Mouse (Mus musculus): ENCODE results near the gene Hist1h2ae. TPM values are rescaled to one million over a fixed set of nuclear protein-coding genes. Genes with fewer than 3 reads are reported as not detected.
"Not testable (repeated sequence)": the region's sequence is repeated elsewhere in the genome, so short reads cannot be mapped to it uniquely, and the experiment has no call there.

Hist1h2ae gene
- polyA plus RNA-seq, 1 experiment from 2014 or later: 113 TPM

- WGBS: under 1% methylated on average over 43 of the region's 43 CpGs
- ATAC-seq (ENCODE audit: low FRiP score, low read depth): peak; percentile 89
- H3K4me1 ChIP-seq: peaks cover 38% of the 10 kb centered on the region
- H3K9me3 ChIP-seq: no peaks in the 10 kb centered on the region
- H3K27me3 ChIP-seq: no peaks in the 10 kb centered on the region
- peak within 1 kb of the TSS; percentile 70 for H3K9ac ChIP-seq (replicated peaks)
- peak within 1 kb of the TSS; percentile 51 for H3K4me3 ChIP-seq
- no peaks in the 10 kb centered on the region for H3K36me3 ChIP-seq
- H3K4me2 ChIP-seq (replicated peaks): peak within 1 kb of the TSS; percentile 82
- H3K27ac ChIP-seq (replicated peaks): peak within 1 kb of the TSS; percentile 95
These were observed 10.6 kb upstream of the Hist1h2ae start, which contains the start of gene Hist1h4d for GRCm38 (mm10) chr13:23581408-23582218. Gene Hist1h4d (plus strand): TSS chr13:23581598.

- Histone ChIP-seq H3K27ac (replicated peaks) (no peak overlapping the region), H3K4me3 (no peak overlapping the region)
These were observed 6.8 kb upstream of the Hist1h2ae start for GRCm38 (mm10) chr13:23577835-23578234.

GRCm38 (mm10) chr13:23576906-23577639, 6.1 kb upstream of the Hist1h2ae start:
- H3K36me3 ChIP-seq: no peaks in the 10 kb centered on the region
- peak overlapping the region; percentile 47 for H3K4me3 ChIP-seq
- peak overlapping the region; percentile 75 for H3K9ac ChIP-seq (replicated peaks)
- H3K27me3 ChIP-seq: no peaks in the 10 kb centered on the region
- peak overlapping the region; percentile 80 for H3K27ac ChIP-seq (replicated peaks)
- H3K4me1 ChIP-seq: peaks cover 30% of the 10 kb centered on the region
- WGBS: 51% methylated on average over 6 of the region's 6 CpGs
- H3K4me2 ChIP-seq (replicated peaks): peak overlapping the region; percentile 66
- no peaks in the 10 kb centered on the region for H3K9me3 ChIP-seq
- no peak for ATAC-seq (ENCODE audit: low FRiP score, low read depth)

More at GRCm38 (mm10) chr13:23577835-23578234, 6.8 kb upstream of the Hist1h2ae start:
- Histone ChIP-seq H3K4me1 (peaks cover 32% of the 10 kb centered on the region), H3K4me2 (replicated peaks) (no peak overlapping the region), H3K9me3 (no peaks in the 10 kb centered on the region), H3K9ac (replicated peaks) (no peak overlapping the region), H3K27me3 (no peaks in the 10 kb centered on the region), H3K36me3 (no peaks in the 10 kb centered on the region)
- WGBS: 90% methylated on average over 1 of the region's 1 CpGs
- no peak for ATAC-seq (ENCODE audit: low FRiP score, low read depth)

GRCm38 (mm10) chr13:23576351-23576881, 5.4 kb upstream of the Hist1h2ae start:
- Histone ChIP-seq H3K27me3 (no peaks in the 10 kb centered on the region), H3K4me1 (peaks cover 29% of the 10 kb centered on the region), H3K4me3 (peak overlapping the region; percentile 47), H3K9ac (replicated peaks) (peak overlapping the region; percentile 75), H3K27ac (replicated peaks) (peak overlapping the region; percentile 80), H3K36me3 (no peaks in the 10 kb centered on the region), H3K4me2 (replicated peaks) (peak overlapping the region; percentile 66), H3K9me3 (no peaks in the 10 kb centered on the region)
- ATAC-seq (ENCODE audit: low FRiP score, low read depth): no peak
- WGBS: 2% methylated on average over 7 of the region's 7 CpGs

GRCm38 (mm10) chr13:23575864-23576313, 4.9 kb upstream of the Hist1h2ae start:
- Histone ChIP-seq H3K4me3 (peak overlapping the region; percentile 47), H3K4me1 (peaks cover 29% of the 10 kb centered on the region), H3K27ac (replicated peaks) (peak overlapping the region; percentile 80), H3K4me2 (replicated peaks) (peak overlapping the region; percentile 66), H3K9ac (replicated peaks) (peak overlapping the region; percentile 75)
- WGBS: under 1% methylated on average over 9 of the region's 40 CpGs
- not testable (repeated sequence) for H3K9me3 ChIP-seq; H3K36me3 ChIP-seq; ATAC-seq (ENCODE audit: low FRiP score, low read depth); H3K27me3 ChIP-seq

- peak within 1 kb of the TSS; percentile 47 for H3K4me3 ChIP-seq
- no peaks in the 10 kb centered on the region for H3K9me3 ChIP-seq
- peak; percentile 59 for ATAC-seq (ENCODE audit: low FRiP score, low read depth)
- H3K27ac ChIP-seq (replicated peaks): peak within 1 kb of the TSS; percentile 87
- H3K36me3 ChIP-seq: no peaks in the 10 kb centered on the region
- H3K4me1 ChIP-seq: peaks cover 29% of the 10 kb centered on the region
- under 1% methylated on average over 18 of the region's 18 CpGs for WGBS
- no peaks in the 10 kb centered on the region for H3K27me3 ChIP-seq
- peak within 1 kb of the TSS; percentile 75 for H3K9ac ChIP-seq (replicated peaks)
- peak within 1 kb of the TSS; percentile 66 for H3K4me2 ChIP-seq (replicated peaks)
These were observed 4.3 kb upstream of the Hist1h2ae start, which contains the start of gene Hist1h3d for GRCm38 (mm10) chr13:23575271-23575851. Gene Hist1h3d (plus strand): TSS chr13:23575763.

- H3K36me3 ChIP-seq; H3K27me3 ChIP-seq; ATAC-seq (ENCODE audit: low FRiP score, low read depth); H3K9me3 ChIP-seq: not testable (repeated sequence)
- Histone ChIP-seq H3K4me3 (peak overlapping the region; percentile 47), H3K9ac (replicated peaks) (0 out of 2 replicates have a peak overlapping the region, but pooled peaks have one; percentile 46), H3K4me2 (replicated peaks) (peak overlapping the region; percentile 68), H3K4me1 (peaks cover 32% of the 10 kb centered on the region), H3K27ac (replicated peaks) (peak overlapping the region; percentile 87)
- WGBS: under 1% methylated on average over 10 of the region's 39 CpGs
These were observed 3.6 kb upstream of the Hist1h2ae start for GRCm38 (mm10) chr13:23574546-23575170.

GRCm38 (mm10) chr13:23573898-23574524, 3.0 kb upstream of the Hist1h2ae start, which contains the start of the genes Hist1h2bf and Hist1h2ad:
Gene Hist1h2bf (minus strand): TSS chr13:23574196.
Gene Hist1h2ad (plus strand): TSS chr13:23574381.
- H3K27ac ChIP-seq (replicated peaks): peak within 1 kb of the TSS; percentile 87
- H3K9ac ChIP-seq (replicated peaks): peak within 1 kb of the TSS; percentile 46; the same call in 1 of the 2 replicates
- H3K4me3 ChIP-seq: peak within 1 kb of the TSS; percentile 47
- H3K27me3 ChIP-seq, H3K36me3 ChIP-seq, H3K9me3 ChIP-seq: not testable (repeated sequence)
- WGBS: under 1% methylated on average over 42 of the region's 42 CpGs
- H3K4me2 ChIP-seq (replicated peaks): peak within 1 kb of the TSS; percentile 68
- peak; percentile 89 for ATAC-seq (ENCODE audit: low FRiP score, low read depth)
- H3K4me1 ChIP-seq: peaks cover 32% of the 10 kb centered on the region

GRCm38 (mm10) chr13:23573034-23573897, 2.2 kb upstream of the Hist1h2ae start:
- not testable (repeated sequence) for H3K27me3 ChIP-seq; H3K9me3 ChIP-seq; ATAC-seq (ENCODE audit: low FRiP score, low read depth); H3K36me3 ChIP-seq
- WGBS: 9% methylated on average over 20 of the region's 20 CpGs
- Histone ChIP-seq H3K4me1 (peaks cover 32% of the 10 kb centered on the region), H3K4me2 (replicated peaks) (peak overlapping the region; percentile 68), H3K9ac (replicated peaks) (peak overlapping the region; percentile 16; the same call in 1 of the 2 replicates), H3K27ac (replicated peaks) (peak overlapping the region; percentile 96), H3K4me3 (peak overlapping the region; percentile 45)
